Mouse (Mus musculus): ENCODE measurements around the gene Gm48552. TPM values are rescaled to one million over a fixed set of nuclear protein-coding genes. Genes with fewer than 3 reads are reported as not detected.

The Gm48552 gene
- polyA plus RNA-seq, 1 experiment from 2014 or later, result 0.61 TPM

DNA sequence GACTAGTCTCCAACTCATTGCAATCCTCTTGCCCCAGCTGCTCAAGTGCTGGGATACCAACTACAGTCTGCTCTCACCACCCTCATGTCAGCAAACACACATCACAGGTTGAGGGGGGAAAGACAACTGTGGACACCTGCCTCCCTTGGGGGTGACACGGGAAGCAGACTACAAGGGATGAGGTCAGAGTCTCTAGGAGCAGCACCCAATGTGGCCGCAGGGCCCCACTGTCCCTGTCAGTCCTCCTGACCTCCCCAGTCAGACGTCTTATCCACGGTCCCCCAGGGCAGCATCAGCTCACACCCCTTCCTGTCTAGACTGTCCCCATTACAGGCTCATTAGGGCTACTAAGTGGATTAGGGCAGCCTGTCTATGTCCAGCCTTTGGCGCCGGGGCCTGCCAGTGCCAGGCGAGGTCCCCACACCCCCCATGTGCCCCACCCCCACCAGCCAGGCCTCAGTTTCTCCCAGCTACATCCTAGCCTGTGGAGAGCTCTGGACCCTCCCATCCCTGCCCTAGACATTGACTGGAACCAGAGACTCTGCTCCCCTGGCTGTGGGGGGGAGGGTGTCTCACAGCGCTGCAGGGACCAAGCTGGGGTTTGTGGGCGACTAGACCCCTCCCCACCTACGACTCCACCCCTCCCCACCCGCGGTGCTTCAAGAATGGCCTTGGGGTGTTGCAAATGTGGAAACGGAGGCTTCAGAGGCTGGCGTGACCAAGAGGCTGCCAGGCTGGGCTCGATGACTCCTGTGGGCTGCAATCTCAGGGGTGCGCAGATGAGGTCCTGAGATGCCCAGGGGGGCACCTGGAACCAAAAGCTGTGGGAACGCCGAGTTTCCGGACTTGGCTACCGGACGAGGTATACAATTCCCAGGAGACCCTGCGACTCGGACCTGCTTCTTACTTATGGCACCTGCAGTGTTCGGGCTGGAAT is 18.0 kb downstream of the Gm48552 start:
- Histone ChIP-seq H3K4me2 (replicated peaks; ENCODE audit: low read depth, low read length) (peak overlapping the region; percentile 25), H3K36me3 (ENCODE audit: control insufficient read depth, insufficient read depth, low read length) (peaks cover 33% of the 10 kb centered on the region; the same call in 1 of the 2 replicates), H3K4me3 (ENCODE audit: low read length) (peak overlapping the region; percentile 16), H3K9ac (ENCODE audit: low read depth, low read length) (no peak overlapping the region), H3K9me3 (ENCODE audit: control insufficient read depth, low read length) (no peaks in the 10 kb centered on the region), H3K27ac (ENCODE audit: low read depth, low read length) (0 out of 2 replicates have a peak overlapping the region, but pooled peaks have one; percentile 24), H3K4me1 (ENCODE audit: control insufficient read depth, insufficient read depth, low read length) (peaks cover 74% of the 10 kb centered on the region), H3K27me3 (ENCODE audit: control insufficient read depth, insufficient read depth, low read length) (no peaks in the 10 kb centered on the region)
- 38% methylated on average over 24 of the region's 24 CpGs for WGBS
- no peak for ATAC-seq (ENCODE audit: low FRiP score, low TSS enrichment)

DNA sequence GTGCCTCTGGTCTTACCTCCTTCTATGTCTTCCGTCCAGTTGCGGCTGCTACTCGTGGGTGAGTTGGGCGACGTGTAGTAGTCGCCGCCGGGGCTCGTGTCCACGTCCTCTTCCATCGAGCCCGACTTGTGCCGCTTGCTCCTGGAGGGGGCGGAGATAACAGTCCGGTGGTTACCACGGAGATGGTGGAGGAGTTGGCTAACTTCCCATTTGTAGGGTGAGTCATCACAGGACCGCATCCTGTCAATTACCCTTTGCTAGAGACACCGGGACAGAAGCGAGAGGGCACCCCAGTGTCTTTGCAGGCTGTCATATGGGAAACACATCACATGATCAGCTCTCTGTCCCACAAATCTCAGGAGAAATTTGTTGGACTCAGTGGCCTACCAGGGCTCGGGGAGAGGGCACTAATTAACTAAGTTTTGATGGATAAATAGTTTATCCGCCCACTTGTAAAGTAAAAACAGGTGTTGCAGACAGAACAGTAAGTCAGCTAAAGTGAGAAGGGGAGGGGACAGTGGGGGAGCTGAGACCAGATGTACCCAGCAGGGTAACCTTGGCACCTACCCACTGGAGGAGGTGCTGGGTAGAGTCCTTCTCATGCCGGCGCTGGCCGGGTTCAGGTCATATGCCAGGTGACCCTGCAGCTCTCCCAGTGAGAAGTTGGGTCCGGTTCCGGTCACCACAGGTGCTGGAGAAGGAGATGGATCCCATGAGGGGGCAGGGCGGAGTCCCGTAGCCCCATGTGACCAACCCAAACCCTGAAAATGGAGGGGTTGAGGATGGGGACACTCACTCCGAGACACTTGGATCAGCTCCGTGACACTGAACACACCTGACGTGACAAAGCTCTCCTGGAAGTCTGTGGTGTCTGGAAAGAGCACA is 19.0 kb downstream of the Gm48552 start:
- Histone ChIP-seq H3K4me3 (ENCODE audit: low read length) (peak overlapping the region; percentile 16), H3K4me1 (ENCODE audit: control insufficient read depth, insufficient read depth, low read length) (peaks cover 74% of the 10 kb centered on the region), H3K4me2 (replicated peaks; ENCODE audit: low read depth, low read length) (peak overlapping the region; percentile 25), H3K9ac (ENCODE audit: low read depth, low read length) (no peak overlapping the region), H3K27ac (ENCODE audit: low read depth, low read length) (peak overlapping the region; percentile 19; the same call in 1 of the 2 replicates), H3K27me3 (ENCODE audit: control insufficient read depth, insufficient read depth, low read length) (no peaks in the 10 kb centered on the region), H3K9me3 (ENCODE audit: control insufficient read depth, low read length) (no peaks in the 10 kb centered on the region), H3K36me3 (ENCODE audit: control insufficient read depth, insufficient read depth, low read length) (peaks cover 34% of the 10 kb centered on the region; the same call in 1 of the 2 replicates)
- ATAC-seq (ENCODE audit: low FRiP score, low TSS enrichment), result peak; percentile 7; the same call in 1 of the 2 replicates
- 24% methylated on average over 31 of the region's 31 CpGs for WGBS

DNA sequence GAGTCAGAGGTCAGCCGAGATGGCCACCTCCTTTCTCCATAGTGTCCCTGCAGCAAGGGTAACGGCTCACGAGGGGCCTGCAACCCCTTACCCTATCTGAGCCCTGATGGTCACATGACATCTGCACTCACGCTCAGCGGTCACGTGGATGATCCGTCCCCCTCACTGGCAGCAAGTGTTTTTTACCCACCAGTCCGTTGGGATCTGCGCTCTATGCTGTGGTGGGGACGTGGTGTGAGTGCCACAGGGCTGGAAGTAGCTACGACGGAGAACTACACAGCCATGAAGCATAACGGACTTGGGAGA is 19.6 kb downstream of the Gm48552 start:
- WGBS, result 56% methylated on average over 13 of the region's 13 CpGs
- H3K9ac ChIP-seq (ENCODE audit: low read depth, low read length), result no peak overlapping the region
- peaks cover 30% of the 10 kb centered on the region; the same call in 1 of the 2 replicates for H3K36me3 ChIP-seq (ENCODE audit: control insufficient read depth, insufficient read depth, low read length)
- no peaks in the 10 kb centered on the region for H3K27me3 ChIP-seq (ENCODE audit: control insufficient read depth, insufficient read depth, low read length)
- no peak overlapping the region for H3K4me2 ChIP-seq (replicated peaks; ENCODE audit: low read depth, low read length)
- H3K9me3 ChIP-seq (ENCODE audit: control insufficient read depth, low read length), result no peaks in the 10 kb centered on the region
- H3K4me1 ChIP-seq (ENCODE audit: control insufficient read depth, insufficient read depth, low read length), result peaks cover 73% of the 10 kb centered on the region
- H3K27ac ChIP-seq (ENCODE audit: low read depth, low read length), result peak overlapping the region; percentile 19; the same call in 1 of the 2 replicates
- ATAC-seq (ENCODE audit: low FRiP score, low TSS enrichment), result no peak
- no peak overlapping the region for H3K4me3 ChIP-seq (ENCODE audit: low read length)

DNA sequence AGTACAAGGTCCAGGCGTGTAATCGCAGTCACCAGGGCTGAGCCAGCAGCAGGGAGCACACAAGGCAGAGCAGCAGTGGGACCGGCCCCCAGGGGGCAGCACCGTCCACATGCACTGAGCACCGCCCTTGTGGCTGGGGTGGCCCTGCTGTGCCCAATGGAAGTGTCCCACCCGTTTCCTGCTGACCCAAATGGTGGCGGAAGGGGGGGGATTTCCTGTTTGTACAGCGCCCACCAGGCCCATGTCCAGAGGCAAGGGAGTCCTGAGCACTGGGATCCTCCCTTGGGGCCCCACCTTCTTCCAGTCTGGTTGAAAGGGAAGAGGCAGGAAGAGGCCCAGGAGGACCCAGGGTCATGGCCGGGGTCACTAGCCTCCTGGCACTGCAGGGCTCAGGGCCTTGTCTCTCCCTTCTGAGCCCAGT is 20.1 kb downstream of the Gm48552 start:
- Histone ChIP-seq H3K9me3 (ENCODE audit: control insufficient read depth, low read length) (no peaks in the 10 kb centered on the region), H3K27me3 (ENCODE audit: control insufficient read depth, insufficient read depth, low read length) (no peaks in the 10 kb centered on the region), H3K36me3 (ENCODE audit: control insufficient read depth, insufficient read depth, low read length) (peaks cover 25% of the 10 kb centered on the region; the same call in 1 of the 2 replicates), H3K4me1 (ENCODE audit: control insufficient read depth, insufficient read depth, low read length) (peaks cover 75% of the 10 kb centered on the region), H3K9ac (ENCODE audit: low read depth, low read length) (no peak overlapping the region), H3K4me2 (replicated peaks; ENCODE audit: low read depth, low read length) (no peak overlapping the region), H3K27ac (ENCODE audit: low read depth, low read length) (peak overlapping the region; percentile 13; the same call in 1 of the 2 replicates), H3K4me3 (ENCODE audit: low read length) (no peak overlapping the region)
- WGBS, result 15% methylated on average over 8 of the region's 9 CpGs
- ATAC-seq (ENCODE audit: low FRiP score, low TSS enrichment), result peak; percentile 58

DNA sequence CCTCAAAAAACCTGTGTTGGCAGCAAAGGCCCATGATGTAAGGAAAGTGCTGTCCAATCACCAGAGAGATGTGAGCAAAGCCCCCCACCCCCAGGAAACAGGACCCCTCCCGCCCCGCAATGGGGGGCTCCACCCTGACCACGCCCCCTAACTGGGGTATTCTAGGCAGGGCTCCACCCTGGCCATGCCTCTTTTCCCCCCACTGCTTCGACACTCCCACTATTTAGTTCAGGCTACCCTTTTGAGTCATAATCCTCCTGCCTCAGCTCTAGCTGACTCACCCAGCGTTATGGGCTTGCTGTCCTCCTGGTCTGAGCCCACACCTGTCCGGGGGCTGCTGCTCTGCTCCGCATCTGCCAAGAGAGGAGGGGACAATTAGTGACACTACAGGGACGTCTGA is 20.5 kb downstream of the Gm48552 start:
- H3K9ac ChIP-seq (ENCODE audit: low read depth, low read length), result no peak overlapping the region
- H3K27me3 ChIP-seq (ENCODE audit: control insufficient read depth, insufficient read depth, low read length), result no peaks in the 10 kb centered on the region
- no peaks in the 10 kb centered on the region for H3K9me3 ChIP-seq (ENCODE audit: control insufficient read depth, low read length)
- peak; percentile 2; the same call in 1 of the 2 replicates for ATAC-seq (ENCODE audit: low FRiP score, low TSS enrichment)
- H3K4me3 ChIP-seq (ENCODE audit: low read length), result peak overlapping the region; percentile 9; the same call in 1 of the 2 replicates
- H3K4me2 ChIP-seq (replicated peaks; ENCODE audit: low read depth, low read length), result peak overlapping the region; percentile 24; the same call in 1 of the 2 replicates
- peak overlapping the region; percentile 32; the same call in 1 of the 2 replicates for H3K27ac ChIP-seq (ENCODE audit: low read depth, low read length)
- H3K4me1 ChIP-seq (ENCODE audit: control insufficient read depth, insufficient read depth, low read length), result peaks cover 76% of the 10 kb centered on the region
- WGBS, result 25% methylated on average over 8 of the region's 8 CpGs
- H3K36me3 ChIP-seq (ENCODE audit: control insufficient read depth, insufficient read depth, low read length), result peaks cover 22% of the 10 kb centered on the region; the same call in 1 of the 2 replicates

DNA sequence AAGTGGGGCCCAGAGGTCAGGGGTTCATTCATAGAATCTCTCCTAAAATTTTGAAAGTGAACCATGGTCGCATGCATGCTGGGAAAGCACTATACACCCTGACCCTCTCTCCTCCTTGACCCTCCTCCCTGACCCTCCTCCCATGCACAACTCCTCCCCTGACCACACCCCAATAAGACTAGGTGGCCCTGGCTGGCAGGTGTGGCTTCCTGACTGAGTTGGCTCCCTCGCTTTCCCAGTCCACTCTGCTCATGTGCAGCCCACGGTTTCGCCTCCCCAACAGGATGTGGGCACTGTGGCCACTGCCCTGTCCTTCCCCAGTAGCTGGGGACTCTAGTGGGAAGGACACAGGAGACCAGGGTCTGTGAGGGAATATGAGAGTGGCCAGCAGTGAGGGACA is 21.5 kb downstream of the Gm48552 start:
- Histone ChIP-seq H3K4me3 (ENCODE audit: low read length) (no peak overlapping the region), H3K4me2 (replicated peaks; ENCODE audit: low read depth, low read length) (0 out of 2 replicates have a peak overlapping the region, but pooled peaks have one; percentile 24), H3K9ac (ENCODE audit: low read depth, low read length) (no peak overlapping the region)

DNA sequence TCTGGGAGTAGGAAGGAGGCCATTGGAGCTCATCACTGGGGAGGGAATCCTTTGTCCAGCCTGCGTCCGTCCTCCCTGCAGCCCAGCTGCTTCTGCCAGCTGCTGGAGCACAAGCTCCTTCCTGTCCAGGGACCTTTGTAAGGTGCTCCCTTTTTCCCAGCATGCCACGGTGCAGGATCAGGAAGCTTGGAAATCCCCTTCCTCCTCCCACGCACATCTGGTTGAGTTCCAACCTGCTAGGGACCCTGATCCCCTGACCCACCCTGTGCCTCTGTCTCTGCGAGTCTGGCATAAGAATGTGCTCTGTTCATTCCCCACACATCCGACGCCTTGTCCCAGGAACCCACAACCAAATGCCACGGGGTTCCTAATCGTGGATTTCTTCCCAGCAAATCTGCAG is 22.2 kb downstream of the Gm48552 start:
- WGBS, result 55% methylated on average over 9 of the region's 9 CpGs
- Histone ChIP-seq H3K36me3 (ENCODE audit: control insufficient read depth, insufficient read depth, low read length) (peaks cover 16% of the 10 kb centered on the region; the same call in 1 of the 2 replicates), H3K9ac (ENCODE audit: low read depth, low read length) (no peak overlapping the region), H3K4me3 (ENCODE audit: low read length) (no peak overlapping the region), H3K9me3 (ENCODE audit: control insufficient read depth, low read length) (no peaks in the 10 kb centered on the region), H3K4me2 (replicated peaks; ENCODE audit: low read depth, low read length) (no peak overlapping the region), H3K27ac (ENCODE audit: low read depth, low read length) (peak overlapping the region; percentile 65), H3K4me1 (ENCODE audit: control insufficient read depth, insufficient read depth, low read length) (peaks cover 92% of the 10 kb centered on the region), H3K27me3 (ENCODE audit: control insufficient read depth, insufficient read depth, low read length) (no peaks in the 10 kb centered on the region)
- ATAC-seq (ENCODE audit: low FRiP score, low TSS enrichment), result no peak

More for the DNA sequence above, 21.5 kb downstream of the Gm48552 start:
- H3K27me3 ChIP-seq (ENCODE audit: control insufficient read depth, insufficient read depth, low read length), result no peaks in the 10 kb centered on the region
- 58% methylated on average over 4 of the region's 4 CpGs for WGBS
- H3K9me3 ChIP-seq (ENCODE audit: control insufficient read depth, low read length), result no peaks in the 10 kb centered on the region
- peaks cover 22% of the 10 kb centered on the region; the same call in 1 of the 2 replicates for H3K36me3 ChIP-seq (ENCODE audit: control insufficient read depth, insufficient read depth, low read length)
- H3K4me1 ChIP-seq (ENCODE audit: control insufficient read depth, insufficient read depth, low read length), result peaks cover 86% of the 10 kb centered on the region
- H3K27ac ChIP-seq (ENCODE audit: low read depth, low read length), result peak overlapping the region; percentile 65; the same call in 1 of the 2 replicates
- ATAC-seq (ENCODE audit: low FRiP score, low TSS enrichment), result no peak

DNA sequence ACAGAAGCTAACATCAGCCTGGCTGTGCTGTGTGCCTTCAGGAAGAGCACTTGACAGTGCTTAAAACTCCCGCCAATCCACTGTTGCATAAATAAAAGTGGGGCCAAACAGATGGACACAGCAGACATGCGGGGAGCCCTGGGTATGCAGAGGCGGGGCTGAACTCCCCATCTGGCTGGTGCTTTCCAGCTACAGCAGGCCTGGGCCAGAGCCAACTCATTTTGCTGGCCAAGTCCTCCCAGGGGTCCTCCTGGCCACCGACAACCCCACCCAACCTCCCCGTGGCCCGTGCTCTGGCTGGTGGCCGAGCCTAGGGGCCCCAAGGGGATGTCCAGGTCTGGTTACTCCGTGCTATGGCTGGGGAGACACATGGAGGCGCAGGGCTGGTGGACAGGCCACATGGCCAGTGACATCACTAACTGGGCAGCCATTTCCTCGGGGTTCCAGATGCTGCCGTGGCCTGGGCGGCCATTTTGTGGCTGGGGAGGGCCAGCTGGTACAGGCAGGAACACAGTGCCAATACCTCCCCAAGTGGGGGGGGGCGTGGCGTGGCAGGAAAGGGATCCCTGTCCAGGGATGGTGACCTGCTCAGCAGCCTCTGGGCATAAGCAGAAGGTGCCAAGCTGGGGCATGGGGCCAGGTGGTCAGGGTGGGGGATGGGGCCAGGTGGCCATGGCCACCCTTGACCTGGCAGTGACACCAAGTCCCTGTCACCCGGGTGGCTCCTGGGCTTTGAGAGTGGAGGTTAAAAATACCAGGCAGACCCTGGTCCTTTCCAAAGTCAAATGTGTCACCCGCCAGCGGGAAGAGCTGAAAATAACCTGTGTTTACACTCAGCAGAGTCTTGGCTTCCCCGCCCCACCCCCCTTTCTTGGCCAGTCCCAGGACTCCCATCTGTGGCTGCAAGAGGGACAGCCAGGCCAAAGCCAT is 22.9 kb downstream of the Gm48552 start:
- no peak for ATAC-seq (ENCODE audit: low FRiP score, low TSS enrichment)
- H3K9me3 ChIP-seq (ENCODE audit: control insufficient read depth, low read length), result no peaks in the 10 kb centered on the region
- no peak overlapping the region for H3K4me3 ChIP-seq (ENCODE audit: low read length)
- no peak overlapping the region for H3K4me2 ChIP-seq (replicated peaks; ENCODE audit: low read depth, low read length)
- WGBS, result 63% methylated on average over 18 of the region's 18 CpGs
- H3K36me3 ChIP-seq (ENCODE audit: control insufficient read depth, insufficient read depth, low read length), result peaks cover 10% of the 10 kb centered on the region; the same call in 1 of the 2 replicates
- H3K27ac ChIP-seq (ENCODE audit: low read depth, low read length), result peak overlapping the region; percentile 65
- H3K27me3 ChIP-seq (ENCODE audit: control insufficient read depth, insufficient read depth, low read length), result no peaks in the 10 kb centered on the region
- no peak overlapping the region for H3K9ac ChIP-seq (ENCODE audit: low read depth, low read length)
- H3K4me1 ChIP-seq (ENCODE audit: control insufficient read depth, insufficient read depth, low read length), result peaks cover 96% of the 10 kb centered on the region
